Mouse (Mus musculus) E14TG2a.4 (cell line): ENCODE measurements around the gene Luzp2.

ENCODE experiments used
- CTCF ChIP-seq: conservative IDR thresholded peaks from 2 replicates; pipeline ENCODE4 v1.5.1; 2014; ENCODE audit warnings: low read length
- NANOG ChIP-seq: IDR thresholded peaks from 2 replicates; pipeline ENCODE4 v1.6.1; 2014; ENCODE audit warnings: borderline replicate concordance, low read length, mixed read lengths
- POU5F1 ChIP-seq: IDR thresholded peaks from 2 replicates; pipeline ENCODE4 v1.6.1; 2014; ENCODE audit warnings: low read length, borderline replicate concordance

- TF ChIP-seq POU5F1 (no peak), CTCF (no peak), NANOG (no peak)
Observed at GRCm38 (mm10) chr7:54893709-54894627, 58.7 kb downstream of the Luzp2 start.
